ENCODE assay signal across 13 mouse cellular contexts in the genomic region with DNA sequence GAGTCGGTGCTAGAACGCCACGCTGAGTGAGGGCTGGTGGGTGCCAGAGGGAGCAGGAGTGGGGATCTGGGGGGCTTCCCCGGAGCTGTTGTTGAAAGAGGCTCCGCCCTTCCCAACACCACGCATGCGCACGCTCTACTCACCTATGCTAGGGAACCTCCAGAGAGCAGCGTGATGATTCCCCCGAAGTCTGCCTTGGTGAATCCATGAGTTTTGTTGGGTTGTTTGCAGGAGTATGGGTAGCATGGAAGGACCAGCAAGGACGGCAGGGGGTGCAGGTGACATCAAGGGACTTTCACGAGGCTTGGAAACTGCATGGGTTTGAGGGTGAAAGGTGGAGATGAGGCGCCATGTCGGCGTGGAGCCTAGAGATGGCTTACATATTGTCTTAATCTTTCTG. TPM values are rescaled to one million over a fixed set of nuclear protein-coding genes. Genes with fewer than 3 reads are reported as not detected.
A peak's percentile ranks its signal among the peaks of the same experiment; 100 is the strongest.
DNase-seq lines count a peak whose midpoint lies in the region; ATAC-seq and TF ChIP-seq lines count a peak whose summit lies in the region.
"Had no signal": no experiment of that assay in that cellular context is flagged by ENCODE, and none has a peak within 500 bp of the region (broad histone marks: within the 10 kb centered on the region; RNA-seq: fewer than 3 reads in every experiment).

No protein-coding gene starts in this region.

- no peak for TF ChIP-seq POLR2A in bone marrow macrophage, adult 2 months (IDR thresholded peaks at IDR 0.05; ENCODE audit: borderline replicate concordance, low read depth, low read length)
- TF ChIP-seq POLR2A in spleen, adult 2 months (IDR thresholded peaks at IDR 0.05; ENCODE audit: low read depth, low read length): no peak

- no peak overlapping the region for H3K9ac ChIP-seq in heart, embryonic 12.5 days
- H3K9ac ChIP-seq: forebrain, postnatal 0 days had no signal

- no peaks in the 10 kb centered on the region for H3K9me3 ChIP-seq in heart, embryonic 12.5 days (replicated peaks)

- H3K36me3 ChIP-seq in heart, embryonic 12.5 days: peaks cover 39% of the 10 kb centered on the region
- peaks cover 5% of the 10 kb centered on the region for H3K36me3 ChIP-seq in spleen, adult 2 months (ENCODE audit: control insufficient read depth, insufficient read depth, low read length)

- H3K4me1 ChIP-seq in heart, embryonic 12.5 days (replicated peaks): peaks cover 20% of the 10 kb centered on the region
- peaks cover 31% of the 10 kb centered on the region for H3K4me1 ChIP-seq in bone marrow macrophage, adult 2 months (ENCODE audit: control insufficient read depth, insufficient read depth, low read length)
- peaks cover 3% of the 10 kb centered on the region; the same call in 1 of the 2 replicates for H3K4me1 ChIP-seq in spleen, adult 2 months (ENCODE audit: control insufficient read depth, insufficient read depth, insufficient read length)

- intact Hi-C loops in heart, postnatal 14 days (cut with DNase I): no loop called here
- intact Hi-C loops in left cerebral cortex, postnatal 14 days (cut with DNase I): no loop called here

- no peak overlapping the region for H3K4me3 ChIP-seq in heart, embryonic 12.5 days
- H3K4me3 ChIP-seq in bone marrow macrophage, adult 2 months (ENCODE audit: insufficient read depth, low read length): peak overlapping the region; percentile 8
- peak overlapping the region; percentile 43; the same call in 1 of the 2 replicates for H3K4me3 ChIP-seq in spleen, adult 2 months (ENCODE audit: extremely low read depth, insufficient read depth, insufficient read length)

- 67% methylated on average over 15 of the region's 15 CpGs for WGBS in heart, embryonic 12.5 days
- WGBS in spleen, adult 2 months: 74% methylated on average over 15 of the region's 15 CpGs

- no peak for TF ChIP-seq CTCF in bone marrow macrophage, adult 2 months (IDR thresholded peaks at IDR 0.05; ENCODE audit: low read depth, low read length)
- TF ChIP-seq CTCF in spleen, adult 2 months (IDR thresholded peaks at IDR 0.05; ENCODE audit: extremely low read depth, insufficient read depth, insufficient read length, insufficient replicate concordance): no peak

- peak overlapping the region; percentile 20; the same call in 1 of the 2 replicates for H3K4me2 ChIP-seq in heart, embryonic 12.5 days

- H3K27me3 ChIP-seq in heart, embryonic 12.5 days (replicated peaks): no peaks in the 10 kb centered on the region
- H3K27me3 ChIP-seq in spleen, adult 2 months (ENCODE audit: control insufficient read depth, insufficient read depth, low read length): no peaks in the 10 kb centered on the region

- H3K27ac ChIP-seq in heart, embryonic 12.5 days (ENCODE audit: poor library complexity, severe bottlenecking): no peak overlapping the region
- no peak overlapping the region for H3K27ac ChIP-seq in bone marrow macrophage, adult 2 months (ENCODE audit: insufficient read depth, low read depth, low read length)
- H3K27ac ChIP-seq in spleen, adult 2 months (ENCODE audit: insufficient read depth, low read length): no peak overlapping the region

- ATAC-seq in heart, embryonic 12.5 days (ENCODE audit: insufficient number of reproducible peaks, low FRiP score): no peak
- ATAC-seq: forebrain, postnatal 0 days; hindbrain, embryonic 16.5 days had no signal

- DNase-seq in heart, postnatal 14 days: no peak
- DNase-seq in CD4-positive helper T cell, adult 2 months (ENCODE audit: low read depth, low spot score): peak; percentile 56
- DNase-seq in spleen, adult 2 months (ENCODE audit: low read depth in 1 of 2, low spot score in 2 of 2): peak in 1 of 2 experiments; percentile 44
- DNase-seq in layer of hippocampus, postnatal 14 days (ENCODE audit: low spot score in 2 of 2): no peak
- no peak for DNase-seq in left cerebral cortex, adult 18-20 months (ENCODE audit: low spot score in 2 of 2)
- DNase-seq in left cerebral cortex, postnatal 14 days (ENCODE audit: low spot score in 2 of 2): no peak
- DNase-seq: forebrain, postnatal 0 days had no signal

RNA-seq across cellular contexts. Expression of a gene that starts 3.2 kb away (rescaled TPM):
- polyA plus RNA-seq in heart, embryonic 12.5 days (2016; fragmentation: Nextera tagmentation; extraction: Ambion mirVana): 138 and 144 TPM in 2 replicates
- 100 to 1,000 TPM in 1 of 2 experiments, 10 to 100 TPM in 1; 99.6 to 104 TPM for total RNA-seq in heart, postnatal 14 days (2021)
- polyA plus RNA-seq in bone marrow macrophage, adult 2 months (2012; ENCODE audit: insufficient read depth, insufficient read length, missing spikeins): 50.9 and 51.2 TPM in 2 replicates
- polyA plus RNA-seq in spleen, adult 2 months (2012; rRNA removed): 23.3 and 34.5 TPM in 2 replicates
- total RNA-seq in layer of hippocampus, postnatal 14 days (2021): 10 to 100 TPM; 86.9 to 91.8 TPM
- 10 to 100 TPM; 83.1 to 91.3 TPM for total RNA-seq in left cerebral cortex, adult 18-20 months (2021)
- total RNA-seq in left cerebral cortex, postnatal 14 days (2021): 100 to 1,000 TPM in 1 of 2 experiments, 10 to 100 TPM in 1; 84.7 to 103 TPM

RNA-seq across cellular contexts. Expression of a gene that starts 3.3 kb away (rescaled TPM):
- 2.4 and 2.9 TPM in 2 replicates for polyA plus RNA-seq in heart, embryonic 12.5 days (2016; fragmentation: Nextera tagmentation; extraction: Ambion mirVana)
- total RNA-seq in heart, postnatal 14 days (2021): 1 to 10 TPM; 1.9 to 2.0 TPM
- polyA plus RNA-seq in bone marrow macrophage, adult 2 months (2012; ENCODE audit: insufficient read depth, insufficient read length, missing spikeins): 3.9 and 6.0 TPM in 2 replicates
- polyA plus RNA-seq in spleen, adult 2 months (2012; rRNA removed): 1.4 and 1.8 TPM in 2 replicates
- 1 to 10 TPM; 7.5 to 7.6 TPM for total RNA-seq in layer of hippocampus, postnatal 14 days (2021)
- 1 to 10 TPM; 7.2 to 7.7 TPM for total RNA-seq in left cerebral cortex, adult 18-20 months (2021)
- total RNA-seq in left cerebral cortex, postnatal 14 days (2021): 1 to 10 TPM; 7.4 to 7.7 TPM

RNA-seq across cellular contexts. Expression of a gene that starts 48.9 kb away (rescaled TPM):
- 0.19 and 0.21 TPM in 2 replicates for polyA plus RNA-seq in heart, embryonic 12.5 days (2016; fragmentation: Nextera tagmentation; extraction: Ambion mirVana)
- total RNA-seq in heart, postnatal 14 days (2021): not detected
- not detected in 2 replicates for polyA plus RNA-seq in bone marrow macrophage, adult 2 months (2012; ENCODE audit: insufficient read depth, insufficient read length, missing spikeins)
- 0.28 and 0.39 TPM in 2 replicates for polyA plus RNA-seq in spleen, adult 2 months (2012; rRNA removed)
- total RNA-seq in layer of hippocampus, postnatal 14 days (2021): under 1 TPM in 1 of 2 experiments, not detected in 1; 0.38 TPM
- under 1 TPM; 0.49 to 0.53 TPM for total RNA-seq in left cerebral cortex, adult 18-20 months (2021)
- total RNA-seq in left cerebral cortex, postnatal 14 days (2021): under 1 TPM; 0.08 to 0.18 TPM
- total RNA-seq: forebrain, postnatal 0 days; megakaryocyte, adult 5-6 weeks; MEL had no signal
- polyA plus RNA-seq: forebrain, postnatal 0 days; neural tube, embryonic 14.5 days had no signal
